Mouse (Mus musculus) midbrain, embryonic 14.5 days (tissue): ENCODE measurements around the gene Pak6. TPM values are rescaled to one million over a fixed set of nuclear protein-coding genes. Genes with fewer than 3 reads are reported as not detected.

ENCODE experiments used
- ATAC-seq: fragments of 200-750 bp; cut with Nextera tagmentation; 2 replicates; pipeline ENCODE4 v1.8.0; 2017; ENCODE audit warnings: moderate number of reproducible peaks, moderate library complexity; ENCODE audit not compliant: low FRiP score, low TSS enrichment
- DNase-seq: peaks from one replicate; pipeline ENCODE4 v3.0.0-alpha.2; 2015
- H3K27ac ChIP-seq: fragments of 300-500 bp; sonication (generic); replicated peaks from 2 replicates; pipeline ENCODE4 v1.5.1; 2014; ENCODE audit warnings: mild to moderate bottlenecking, low read depth, low read length, moderate library complexity
- H3K27me3 ChIP-seq: fragments of 300-500 bp; sonication (generic); 2 replicates; pipeline ENCODE4 v1.6.1; 2014; ENCODE audit warnings: low read length, control low read depth, mixed read lengths; ENCODE audit not compliant: control insufficient read depth, insufficient read depth
- H3K36me3 ChIP-seq: fragments of 300-500 bp; sonication (generic); 2 replicates; pipeline ENCODE4 v1.6.1; 2014; ENCODE audit warnings: low read length, control low read depth; ENCODE audit not compliant: control insufficient read depth, insufficient read depth
- H3K4me1 ChIP-seq: fragments of 300-500 bp; sonication (generic); 2 replicates; pipeline ENCODE4 v1.6.1; 2014; ENCODE audit warnings: mild to moderate bottlenecking, antibody characterized with exemption, low read length, control low read depth; ENCODE audit not compliant: control insufficient read depth, insufficient read depth
- H3K4me2 ChIP-seq: fragments of 300-500 bp; sonication (generic); 2 replicates; pipeline ENCODE4 v1.6.1; 2014; ENCODE audit warnings: mild to moderate bottlenecking, low read length, moderate library complexity
- H3K4me3 ChIP-seq: fragments of 300-500 bp; sonication (generic); replicated peaks from 2 replicates; pipeline ENCODE4 v1.5.1; 2014; ENCODE audit warnings: low read depth, low read length
- H3K9ac ChIP-seq: fragments of 300-500 bp; sonication (generic); replicated peaks from 2 replicates; pipeline ENCODE4 v1.6.1; 2014; ENCODE audit warnings: mild to moderate bottlenecking, low read length, moderate library complexity
- H3K9me3 ChIP-seq: fragments of 300-500 bp; sonication (generic); 2 replicates; pipeline ENCODE4 v1.6.1; 2016; ENCODE audit warnings: low read length, control low read depth, mixed read lengths; ENCODE audit not compliant: control insufficient read depth
- WGBS: fragments of 180-500 bp; shearing (Covaris S2); extraction: QIAGEN DNeasy Blood & Tissue Kit; methylation state at CpG from one replicate; pipeline ENCODE4 v1.1.7; 2014; 5-methylcytosine and 5-hydroxymethylcytosine counted together
- polyA plus RNA-seq: library from polyadenylated mRNA; unstranded; fragments of >200 nt; fragmentation: Nextera tagmentation; extraction: Ambion mirVana; gene quantifications from 2 replicates; pipeline ENCODE4 v1.2.1, GENCODE M21; 2014

Gene Pak6
- polyA plus RNA-seq, 1 experiment from 2014 or later, result 32.4 TPM

- H3K27ac ChIP-seq, result no peak overlapping the region
- peaks cover 8% of the 10 kb centered on the region; the same call in 1 of the 2 replicates for H3K4me1 ChIP-seq
- no peaks in the 10 kb centered on the region for H3K36me3 ChIP-seq
- no peak overlapping the region for H3K4me3 ChIP-seq
- H3K4me2 ChIP-seq, result no peak overlapping the region
- WGBS, result 68% methylated on average over 3 of the region's 3 CpGs
- no peaks in the 10 kb centered on the region for H3K9me3 ChIP-seq
- DNase-seq (no peak), ATAC-seq (no peak)
- no peak overlapping the region for H3K9ac ChIP-seq
- H3K27me3 ChIP-seq, result peaks cover 6% of the 10 kb centered on the region; the same call in 1 of the 2 replicates
Observed at GRCm38 (mm10) chr2:118740341-118740740, 77.2 kb downstream of the Pak6 start.

GRCm38 (mm10) chr2:118741183-118741582, 78.1 kb downstream of the Pak6 start:
- no peaks in the 10 kb centered on the region for H3K36me3 ChIP-seq
- H3K27ac ChIP-seq, result no peak overlapping the region
- peaks cover 6% of the 10 kb centered on the region; the same call in 1 of the 2 replicates for H3K27me3 ChIP-seq
- no peak overlapping the region for H3K9ac ChIP-seq
- H3K4me2 ChIP-seq, result no peak overlapping the region
- no peak overlapping the region for H3K4me3 ChIP-seq
- H3K4me1 ChIP-seq, result peaks cover 8% of the 10 kb centered on the region; the same call in 1 of the 2 replicates
- no peaks in the 10 kb centered on the region for H3K9me3 ChIP-seq
- DNase-seq (no peak), ATAC-seq (no peak)
- WGBS, result 76% methylated on average over 9 of the region's 9 CpGs

DNA sequence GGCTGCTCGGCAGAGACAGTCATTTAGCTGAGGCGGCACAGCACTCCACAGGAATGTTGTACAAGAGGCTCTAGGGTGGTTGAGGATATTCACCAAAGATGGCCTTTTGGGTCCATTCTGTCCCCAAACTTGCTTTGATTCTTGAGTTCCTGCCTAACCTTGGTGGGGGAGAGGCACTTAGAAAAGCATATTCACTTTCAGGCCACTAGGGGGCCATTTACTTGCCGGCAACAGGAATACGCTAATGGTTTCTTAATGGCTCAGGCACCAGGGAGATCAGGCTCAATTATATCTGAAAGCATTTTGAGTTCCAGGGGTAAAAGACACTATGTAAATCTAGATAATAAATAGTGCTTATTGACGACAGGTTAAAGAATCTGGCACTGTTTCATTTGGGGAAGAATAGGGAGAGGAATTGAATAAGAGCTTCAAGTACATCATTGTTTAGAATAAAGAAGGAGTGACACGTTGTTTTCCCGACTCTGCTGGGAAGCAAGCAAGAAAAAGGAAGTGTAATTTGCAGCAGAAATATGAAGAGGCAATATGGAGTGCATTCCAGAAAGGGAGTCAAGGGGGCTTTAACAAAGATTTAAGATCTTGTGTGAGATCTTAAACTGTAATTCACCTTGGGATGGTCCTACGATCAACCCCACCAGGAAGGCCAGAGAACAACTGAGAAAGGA, 80.3 kb downstream of the Pak6 start:
- H3K36me3 ChIP-seq, result no peaks in the 10 kb centered on the region
- no peaks in the 10 kb centered on the region for H3K9me3 ChIP-seq
- H3K27me3 ChIP-seq, result peaks cover 6% of the 10 kb centered on the region; the same call in 1 of the 2 replicates
- no peak overlapping the region for H3K4me3 ChIP-seq
- H3K4me1 ChIP-seq, result peaks cover 23% of the 10 kb centered on the region
- no peak overlapping the region for H3K9ac ChIP-seq
- DNase-seq (peak; percentile 85), ATAC-seq (no peak)
- no peak overlapping the region for H3K4me2 ChIP-seq
- 29% methylated on average over 8 of the region's 8 CpGs for WGBS
- no peak overlapping the region for H3K27ac ChIP-seq

DNA sequence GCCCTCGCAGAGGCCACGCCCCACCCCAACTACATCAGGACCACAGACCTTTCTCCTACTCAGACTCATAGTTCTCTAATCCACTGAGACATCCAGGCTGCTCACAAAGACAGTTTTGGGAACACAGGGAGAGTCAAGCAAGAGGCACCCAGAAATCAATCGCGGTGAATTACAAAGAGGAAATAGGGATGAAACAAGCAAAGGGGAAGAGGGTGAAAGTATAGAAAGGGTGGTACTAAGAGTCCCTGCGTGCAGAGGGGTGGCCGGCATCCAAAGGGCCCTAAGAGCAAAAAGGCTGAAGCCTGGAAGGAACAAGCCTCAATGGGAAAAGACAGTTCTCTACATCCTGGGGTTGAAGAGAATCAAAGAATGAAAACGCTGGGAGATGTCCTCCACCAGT, 81.5 kb downstream of the Pak6 start:
- Histone ChIP-seq H3K4me2 (peak overlapping the region; percentile 92), H3K9me3 (no peaks in the 10 kb centered on the region), H3K27me3 (peaks cover 6% of the 10 kb centered on the region; the same call in 1 of the 2 replicates), H3K4me3 (peak overlapping the region; percentile 87; the same call in 1 of the 2 replicates), H3K4me1 (peaks cover 33% of the 10 kb centered on the region), H3K9ac (no peak overlapping the region), H3K36me3 (no peaks in the 10 kb centered on the region), H3K27ac (no peak overlapping the region)
- 3% methylated on average over 7 of the region's 7 CpGs for WGBS
- ATAC-seq, result no peak
- DNase-seq, result no peak

DNA sequence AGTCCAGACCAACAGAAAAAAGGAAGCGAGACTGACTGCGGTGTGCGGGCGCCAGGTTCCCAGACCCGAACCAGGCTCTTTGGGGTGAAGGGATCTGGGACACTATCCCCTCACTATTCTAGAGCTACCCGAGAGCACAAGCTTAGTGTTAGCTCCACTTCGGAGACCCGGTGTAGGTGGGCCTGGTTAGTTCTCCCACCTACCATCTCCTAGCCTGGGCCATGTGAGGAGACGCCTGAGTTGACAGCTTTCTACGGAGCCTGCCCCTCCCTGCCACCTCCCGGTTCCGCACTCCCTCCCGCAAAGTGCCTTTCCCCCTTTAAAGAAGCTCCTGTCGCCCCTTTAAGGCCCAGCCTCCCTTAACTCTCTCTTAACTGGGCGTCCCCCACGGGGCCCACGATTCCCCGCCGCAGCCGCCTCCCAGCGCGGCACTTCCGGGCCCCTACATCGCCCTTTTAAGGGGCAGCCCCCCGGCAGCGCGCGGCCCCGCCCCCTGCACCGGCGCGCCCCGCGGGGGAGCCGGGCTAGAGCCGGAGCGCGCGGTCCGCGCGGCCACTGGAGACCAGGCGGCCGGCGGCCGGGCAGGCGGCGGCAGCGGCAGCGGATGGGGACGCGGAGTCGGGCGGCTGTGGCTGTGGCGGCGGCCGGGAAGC, 82.3 kb downstream of the Pak6 start, which contains the start of gene Inafm2:
TSS of gene Inafm2 (plus strand) at position 527 of the 653 bp plus-strand sequence.
- H3K9ac ChIP-seq, result peak within 1 kb of the TSS; percentile 91
- H3K27me3 ChIP-seq, result peaks cover 6% of the 10 kb centered on the region; the same call in 1 of the 2 replicates
- 1% methylated on average over 56 of the region's 57 CpGs for WGBS
- peak within 1 kb of the TSS; percentile 87 for H3K4me3 ChIP-seq
- H3K4me2 ChIP-seq, result peak within 1 kb of the TSS; percentile 92
- H3K9me3 ChIP-seq, result no peaks in the 10 kb centered on the region
- no peaks in the 10 kb centered on the region for H3K36me3 ChIP-seq
- ATAC-seq (peak; percentile 90), DNase-seq (peak; percentile 97)
- H3K27ac ChIP-seq, result peak within 1 kb of the TSS; percentile 81
- peaks cover 39% of the 10 kb centered on the region for H3K4me1 ChIP-seq

DNA sequence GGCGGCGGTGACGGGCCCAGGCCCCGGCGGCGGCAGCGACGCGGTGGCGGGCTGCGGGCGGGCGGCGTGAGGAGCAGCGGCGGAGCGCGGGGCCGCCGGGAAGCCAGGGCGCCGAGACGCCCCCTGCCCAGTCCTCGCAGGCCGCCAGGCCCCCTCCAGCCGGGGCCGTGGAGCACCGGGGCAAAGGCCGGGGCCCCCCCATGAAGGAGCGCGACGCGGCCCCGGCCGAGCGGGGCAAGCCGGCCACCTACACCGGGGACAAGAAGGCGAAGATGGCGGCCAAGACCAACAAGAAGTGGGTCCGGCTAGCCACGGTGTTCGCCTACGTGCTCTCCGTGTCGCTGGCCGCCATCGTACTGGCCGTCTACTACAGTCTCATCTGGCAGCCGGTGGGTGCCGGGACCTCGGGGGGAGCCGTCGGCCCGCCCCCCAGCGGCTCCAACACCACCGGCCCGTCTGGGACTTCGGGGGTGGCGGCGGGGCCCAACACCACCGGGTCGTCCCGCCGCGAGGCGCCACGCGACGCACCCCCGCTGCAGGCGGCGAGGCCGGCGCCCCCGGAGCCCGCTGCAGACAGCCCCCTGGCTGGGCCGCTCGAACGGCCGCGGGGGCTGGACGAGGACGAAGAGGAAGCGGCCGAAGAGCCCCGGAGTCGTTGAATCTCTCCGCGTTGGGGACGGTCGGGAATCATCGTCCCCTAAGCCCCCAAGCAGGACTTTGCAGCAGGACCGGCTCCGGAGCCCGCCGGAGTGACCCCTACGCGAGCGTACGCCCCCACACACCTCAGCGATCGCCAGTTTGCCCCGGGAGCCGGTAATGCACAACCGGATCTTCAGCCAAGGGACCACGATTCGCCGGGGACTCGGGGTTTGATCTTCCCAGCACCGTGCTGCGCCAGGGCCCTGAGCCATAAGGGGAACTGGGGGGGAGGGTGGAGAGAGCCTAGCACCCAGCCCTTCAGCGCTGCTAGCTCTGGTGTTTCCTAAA, 83.1 kb downstream of the Pak6 start:
- H3K27me3 ChIP-seq, result peaks cover 6% of the 10 kb centered on the region; the same call in 1 of the 2 replicates
- no peaks in the 10 kb centered on the region for H3K36me3 ChIP-seq
- H3K27ac ChIP-seq, result peak overlapping the region; percentile 81
- peak overlapping the region; percentile 91 for H3K9ac ChIP-seq
- H3K4me2 ChIP-seq, result peak overlapping the region; percentile 92
- peaks cover 39% of the 10 kb centered on the region for H3K4me1 ChIP-seq
- WGBS, result under 1% methylated on average over 100 of the region's 113 CpGs
- no peaks in the 10 kb centered on the region for H3K9me3 ChIP-seq
- peak; percentile 70 for DNase-seq
- ATAC-seq, result peak; percentile 71
- H3K4me3 ChIP-seq, result peak overlapping the region; percentile 87

DNA sequence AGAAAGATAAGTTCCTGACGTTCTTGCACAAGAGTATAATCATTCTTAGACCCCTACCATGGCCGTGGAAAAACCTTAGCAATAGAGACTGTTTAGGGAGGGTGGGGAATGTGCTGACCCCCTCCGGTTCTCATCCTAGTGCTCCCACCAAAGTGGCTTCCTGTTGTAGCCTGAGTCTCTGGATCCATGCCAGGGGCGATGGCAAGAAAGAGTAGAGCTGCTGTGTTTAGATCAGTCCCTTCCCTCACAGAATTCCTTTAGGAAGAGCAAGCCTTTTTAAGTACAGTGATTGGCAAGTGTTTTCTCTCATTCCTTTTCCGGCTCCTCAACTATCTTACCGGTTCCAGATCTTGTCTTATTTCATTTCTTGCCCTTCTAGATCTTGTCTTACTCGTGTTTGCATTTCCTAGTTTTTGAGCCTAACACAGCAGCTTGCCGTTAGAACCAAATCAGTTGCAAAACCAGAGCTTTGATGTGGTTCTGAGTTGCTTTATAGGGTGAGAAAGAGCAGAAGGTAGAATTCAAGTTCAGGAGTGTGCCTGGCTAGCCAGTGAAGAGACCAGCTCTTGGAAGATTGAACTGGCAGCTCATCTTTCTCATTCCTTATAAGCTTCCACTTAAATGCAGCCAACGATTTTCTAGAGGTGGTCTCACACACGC, 84.3 kb downstream of the Pak6 start:
- WGBS, result 38% methylated on average over 10 of the region's 10 CpGs
- no peak for ATAC-seq
- Histone ChIP-seq H3K4me2 (peak overlapping the region; percentile 92), H3K27me3 (peaks cover 6% of the 10 kb centered on the region; the same call in 1 of the 2 replicates), H3K9ac (no peak overlapping the region; the same call in 1 of the 2 replicates), H3K27ac (no peak overlapping the region), H3K36me3 (no peaks in the 10 kb centered on the region), H3K4me3 (peak overlapping the region; percentile 87), H3K9me3 (no peaks in the 10 kb centered on the region), H3K4me1 (peaks cover 39% of the 10 kb centered on the region)
- DNase-seq, result peak; percentile 62
